Mouse (Mus musculus): ENCODE measurements around the gene Gm8104. TPM values are rescaled to one million over a fixed set of nuclear protein-coding genes. Genes with fewer than 3 reads are reported as not detected.

Gm8104 gene
- polyA plus RNA-seq, 1 experiment from 2014 or later, result not detected

Other genes with a start within 250 kb of the Gm8104 start
- gene Gm21977, start 247.1 kb upstream of the Gm8104 start, polyA plus RNA-seq (2014; fragmentation: Nextera tagmentation; extraction: Ambion mirVana), result not detected in 2 replicates
- gene Gm8082, start 107.0 kb upstream of the Gm8104 start, polyA plus RNA-seq (2014; fragmentation: Nextera tagmentation; extraction: Ambion mirVana), result not detected in 2 replicates
- not detected in 2 replicates for gene Gm10376, start 85.0 kb upstream of the Gm8104 start, polyA plus RNA-seq (2014; fragmentation: Nextera tagmentation; extraction: Ambion mirVana)
- not detected in 2 replicates for gene Gm8094, start 24.0 kb upstream of the Gm8104 start, polyA plus RNA-seq (2014; fragmentation: Nextera tagmentation; extraction: Ambion mirVana)
- gene Gm7233, start 79.3 kb downstream of the Gm8104 start, polyA plus RNA-seq (2014; fragmentation: Nextera tagmentation; extraction: Ambion mirVana), result 0.12 and 0.20 TPM in 2 replicates
- gene Gm8122, start 134.7 kb downstream of the Gm8104 start, polyA plus RNA-seq (2014; fragmentation: Nextera tagmentation; extraction: Ambion mirVana), result not detected in 2 replicates
- 0.14 TPM in 1 of 2 replicates, not detected in the other for gene Gm8126, start 158.0 kb downstream of the Gm8104 start, polyA plus RNA-seq (2014; fragmentation: Nextera tagmentation; extraction: Ambion mirVana)
- gene Gm9732, start 174.4 kb downstream of the Gm8104 start, polyA plus RNA-seq (2014; fragmentation: Nextera tagmentation; extraction: Ambion mirVana), result not detected in 2 replicates
- gene Gm8127, start 193.2 kb downstream of the Gm8104 start, polyA plus RNA-seq (2014; fragmentation: Nextera tagmentation; extraction: Ambion mirVana), result not detected in 2 replicates
- not detected in 2 replicates for gene 1700001F09Rik, start 247.2 kb downstream of the Gm8104 start, polyA plus RNA-seq (2014; fragmentation: Nextera tagmentation; extraction: Ambion mirVana)

Measured in lung, embryonic 14.5 days (tissue).